Mouse (Mus musculus): ENCODE measurements around the gene Ptprt.

- TF ChIP-seq CTCF (IDR thresholded peaks at IDR 0.05; ENCODE audit: low read depth, low read length) (no peak), POLR2A (IDR thresholded peaks at IDR 0.05; ENCODE audit: borderline replicate concordance, low read depth, low read length) (no peak)
Observed at GRCm38 (mm10) chr2:162515993-162516392, 145.0 kb downstream of the Ptprt start.
